Mouse (Mus musculus): Measurements from ENCODE around the gene Rnf20. TPM values are rescaled to one million over a fixed set of nuclear protein-coding genes. Genes with fewer than 3 reads are reported as not detected.

Gene Rnf20
- polyA plus RNA-seq (2014; fragmentation: Illumina TruSeq; extraction: RNeasy Lipid Tissue Mini Kit (QIAGEN cat#74804); ENCODE audit: low read depth, low replicate concordance): 38.8 TPM

DNA sequence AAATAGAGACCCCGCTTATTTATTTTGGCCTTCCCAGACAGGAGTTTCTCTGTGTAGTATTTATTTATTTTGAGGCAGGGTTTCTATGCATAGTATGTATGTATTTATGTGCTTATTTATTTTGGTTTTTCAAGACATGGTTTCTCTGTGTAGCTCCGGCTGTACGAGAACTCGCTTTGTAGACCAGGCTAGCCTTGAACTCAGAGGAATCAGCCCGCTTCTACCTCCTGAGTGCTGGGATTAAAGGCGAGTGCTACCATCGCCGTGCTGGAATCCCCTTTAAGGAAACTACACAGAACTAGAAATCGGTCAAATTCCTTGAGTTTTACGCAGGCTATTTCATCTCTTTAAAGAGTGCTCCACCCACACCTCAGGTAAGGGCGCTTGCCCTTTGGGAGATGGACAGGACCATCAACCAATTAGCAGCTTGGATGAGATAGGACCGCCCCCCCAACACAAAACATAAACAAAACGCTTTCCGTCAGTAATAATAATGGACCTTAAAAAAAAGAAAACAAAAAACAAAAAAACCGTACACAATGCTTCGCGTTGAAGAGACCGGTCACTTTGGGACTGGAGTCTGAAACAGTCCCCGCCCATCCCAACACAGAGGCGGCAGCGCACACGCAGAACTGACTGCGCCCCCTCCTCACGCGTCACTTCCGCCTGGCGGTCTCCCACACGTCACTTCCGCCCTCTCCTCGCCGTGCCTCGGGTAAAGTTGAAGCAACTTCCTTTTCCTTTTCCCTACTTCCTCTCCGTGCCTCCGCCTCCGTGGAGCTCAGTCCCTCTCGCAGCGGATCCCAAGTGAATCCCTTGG lies at the start of gene Rnf20:
TSS of gene Rnf20 (plus strand) at position 688 of the 820 bp plus-strand sequence.

DNA sequence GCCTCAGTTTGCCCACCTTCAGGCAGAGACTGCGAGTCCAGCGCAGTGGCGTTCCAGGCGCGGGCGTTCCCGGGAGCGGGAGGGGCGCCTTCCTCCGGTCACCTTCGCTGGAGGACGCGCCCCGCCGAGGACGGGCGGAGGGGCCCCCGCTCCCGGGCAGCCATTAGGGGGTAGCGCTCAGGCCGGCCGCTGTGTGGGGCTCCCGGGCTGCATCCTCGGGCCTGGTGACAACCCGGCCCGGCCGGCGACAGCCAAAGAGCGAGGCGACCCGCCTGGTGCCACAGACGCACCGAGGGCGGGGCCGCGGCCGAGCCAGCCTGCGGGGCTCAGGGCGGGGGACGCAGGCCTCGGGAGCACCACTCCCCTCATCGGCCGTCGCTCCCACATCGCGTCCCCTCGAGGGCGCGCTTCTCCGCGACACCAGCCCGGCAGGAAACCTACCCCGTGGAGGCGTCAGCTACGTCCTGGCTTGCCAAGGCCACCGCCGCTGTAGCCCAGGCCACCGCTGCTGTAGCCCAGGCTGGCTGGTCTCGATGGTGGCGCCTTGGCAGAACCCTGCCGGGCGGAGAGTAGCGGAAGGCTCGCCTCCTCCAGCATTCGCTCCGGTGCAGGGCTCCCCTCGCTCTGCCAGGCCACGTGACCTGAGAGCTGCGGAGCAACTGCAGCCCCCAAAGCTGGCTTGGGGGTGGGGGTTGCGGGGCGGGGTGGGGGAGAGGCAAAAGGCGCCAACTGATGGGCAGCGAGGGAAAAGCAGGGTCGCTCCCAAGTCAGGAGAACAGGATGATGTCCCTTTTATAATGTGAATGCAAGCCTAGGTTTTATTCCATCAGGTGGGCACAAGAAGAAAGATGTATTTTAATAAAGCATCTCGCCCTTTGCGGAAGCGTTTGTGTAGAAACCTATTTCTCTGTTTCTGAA lies 34.4 kb upstream of the Rnf20 start, which contains the start of gene Tmem246:
TSS of gene Tmem246 (minus strand) at position 694 of the 918 bp plus-strand sequence.

DNA sequence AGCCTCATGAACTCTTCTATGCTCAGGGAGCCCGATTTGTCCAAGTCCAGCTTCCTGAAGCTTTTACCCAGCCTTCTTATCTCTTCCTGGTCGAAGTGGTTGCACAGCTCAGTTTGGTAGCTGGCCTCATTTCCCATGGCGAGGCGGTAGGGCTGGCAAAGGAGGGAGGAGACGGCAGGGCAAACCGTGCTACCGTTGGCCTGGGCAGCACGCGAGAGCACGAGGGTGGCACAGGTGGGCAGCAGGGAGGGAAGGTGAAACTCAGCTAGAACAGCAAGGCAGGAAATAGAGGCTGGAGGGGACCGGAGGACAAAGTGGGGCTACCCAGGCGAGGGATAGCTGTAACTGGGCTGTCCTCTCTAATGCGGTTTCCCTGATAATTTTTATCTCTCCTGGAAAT lies 50.0 kb downstream of the Rnf20 start, which contains the start of gene Ppp3r2:
TSS of gene Ppp3r2 (minus strand) at position 213 of the 400 bp plus-strand sequence.

Other genes with a start within 250 kb of the Rnf20 start
- gene Acnat2, start 223.9 kb upstream of the Rnf20 start, polyA plus RNA-seq (2014; fragmentation: Illumina TruSeq; extraction: RNeasy Lipid Tissue Mini Kit (QIAGEN cat#74804); ENCODE audit: low read depth, low replicate concordance): 0.45 TPM
- gene Acnat1, start 158.1 kb upstream of the Rnf20 start, polyA plus RNA-seq (2014; fragmentation: Illumina TruSeq; extraction: RNeasy Lipid Tissue Mini Kit (QIAGEN cat#74804); ENCODE audit: low read depth, low replicate concordance): 0.53 TPM
- not detected for gene Baat, start 125.4 kb upstream of the Rnf20 start, polyA plus RNA-seq (2014; fragmentation: Illumina TruSeq; extraction: RNeasy Lipid Tissue Mini Kit (QIAGEN cat#74804); ENCODE audit: low read depth, low replicate concordance)
- 19.7 TPM for gene Mrpl50, start 110.9 kb upstream of the Rnf20 start, polyA plus RNA-seq (2014; fragmentation: Illumina TruSeq; extraction: RNeasy Lipid Tissue Mini Kit (QIAGEN cat#74804); ENCODE audit: low read depth, low replicate concordance)
- 44.9 TPM for gene Zfp189, start 110.8 kb upstream of the Rnf20 start, polyA plus RNA-seq (2014; fragmentation: Illumina TruSeq; extraction: RNeasy Lipid Tissue Mini Kit (QIAGEN cat#74804); ENCODE audit: low read depth, low replicate concordance)
- gene Aldob, start 82.5 kb upstream of the Rnf20 start, polyA plus RNA-seq (2014; fragmentation: Illumina TruSeq; extraction: RNeasy Lipid Tissue Mini Kit (QIAGEN cat#74804); ENCODE audit: low read depth, low replicate concordance): 2.4 TPM
- gene Tmem246, start 34.1 kb upstream of the Rnf20 start, polyA plus RNA-seq (2014; fragmentation: Illumina TruSeq; extraction: RNeasy Lipid Tissue Mini Kit (QIAGEN cat#74804); ENCODE audit: low read depth, low replicate concordance): 42.7 TPM
- 411 TPM for gene Ppp3r2, start 50.0 kb downstream of the Rnf20 start, polyA plus RNA-seq (2014; fragmentation: Illumina TruSeq; extraction: RNeasy Lipid Tissue Mini Kit (QIAGEN cat#74804); ENCODE audit: low read depth, low replicate concordance)
- gene Grin3a, start 213.7 kb downstream of the Rnf20 start, polyA plus RNA-seq (2014; fragmentation: Illumina TruSeq; extraction: RNeasy Lipid Tissue Mini Kit (QIAGEN cat#74804); ENCODE audit: low read depth, low replicate concordance): 0.04 TPM